Mouse (Mus musculus): ENCODE measurements around the gene C2cd4b. TPM values are rescaled to one million over a fixed set of nuclear protein-coding genes. Genes with fewer than 3 reads are reported as not detected.

The C2cd4b gene
- polyA plus RNA-seq, 1 experiment = 0.53 TPM

GRCm38 (mm10) chr9:67799078-67799819 is 40.0 kb downstream of the C2cd4b start:
- no peak overlapping the region for H3K27ac ChIP-seq (ENCODE audit: insufficient read depth, low read length)
- peak in 1 of 2 experiments; percentile 28 for DNase-seq (ENCODE audit: low read depth in 1 of 2, low spot score in 2 of 2)
- no peaks in the 10 kb centered on the region for H3K4me1 ChIP-seq (ENCODE audit: control insufficient read depth, insufficient read depth, insufficient read length)
- WGBS = 49% methylated on average over 14 of the region's 14 CpGs
- H3K27me3 ChIP-seq (ENCODE audit: control insufficient read depth, insufficient read depth, low read length) = no peaks in the 10 kb centered on the region
- H3K36me3 ChIP-seq (ENCODE audit: control insufficient read depth, insufficient read depth, low read length) = no peaks in the 10 kb centered on the region
- H3K4me3 ChIP-seq (ENCODE audit: extremely low read depth, insufficient read depth, insufficient read length) = no peak overlapping the region
- no peak for TF ChIP-seq POLR2A (IDR thresholded peaks at IDR 0.05; ENCODE audit: low read depth, low read length)
- TF ChIP-seq CTCF (IDR thresholded peaks at IDR 0.05; ENCODE audit: extremely low read depth, insufficient read depth, insufficient read length, insufficient replicate concordance) = no peak

DNA sequence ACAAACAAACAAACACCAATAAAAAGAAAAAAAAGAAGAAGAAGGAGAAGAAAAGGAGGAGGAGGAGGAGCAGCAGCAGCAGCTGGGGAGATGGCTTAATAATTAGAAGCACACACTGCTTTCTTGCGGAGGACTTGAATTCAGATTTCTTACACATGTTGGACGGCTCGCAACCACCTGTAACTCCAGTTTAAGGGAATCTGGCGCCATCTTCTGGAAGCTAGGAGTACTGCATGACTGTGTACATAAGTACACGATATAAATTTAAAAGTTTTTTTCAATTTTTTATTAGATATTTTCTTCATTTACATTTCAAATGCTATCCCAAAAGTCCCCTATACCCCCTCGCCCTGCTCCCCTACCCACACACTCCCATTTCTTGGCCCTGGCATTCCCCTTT is 43.0 kb downstream of the C2cd4b start:
- DNase-seq (ENCODE audit: low read depth in 1 of 2, low spot score in 2 of 2) = peak; percentile 15 to 34
- 37% methylated on average over 6 of the region's 6 CpGs for WGBS
- H3K4me1 ChIP-seq (ENCODE audit: control insufficient read depth, insufficient read depth, insufficient read length) = no peaks in the 10 kb centered on the region

DNA sequence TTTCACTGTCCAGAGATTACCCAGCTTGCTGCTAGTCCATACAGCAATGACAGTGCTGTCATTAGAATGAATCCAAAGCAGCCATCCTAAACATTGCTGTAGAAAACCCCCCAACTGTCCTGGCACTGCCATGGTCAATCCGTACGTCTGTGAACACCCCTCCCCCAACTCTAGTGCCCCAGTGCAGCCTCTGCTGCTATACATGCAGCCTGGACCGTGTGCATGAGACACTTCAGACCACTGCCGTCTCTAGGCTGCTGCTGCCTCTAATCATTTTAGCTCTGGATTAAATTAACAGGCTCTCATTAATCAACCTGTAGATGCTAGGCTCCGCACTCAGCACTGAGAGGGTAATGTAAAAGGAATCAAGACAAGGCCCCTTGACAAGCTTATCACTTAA is 47.8 kb downstream of the C2cd4b start:
- Histone ChIP-seq H3K27ac (ENCODE audit: insufficient read depth, low read length) (no peak overlapping the region), H3K4me3 (ENCODE audit: extremely low read depth, insufficient read depth, insufficient read length) (no peak overlapping the region), H3K27me3 (ENCODE audit: control insufficient read depth, insufficient read depth, low read length) (no peaks in the 10 kb centered on the region), H3K36me3 (ENCODE audit: control insufficient read depth, insufficient read depth, low read length) (no peaks in the 10 kb centered on the region), H3K4me1 (ENCODE audit: control insufficient read depth, insufficient read depth, insufficient read length) (no peaks in the 10 kb centered on the region)
- DNase-seq (ENCODE audit: low read depth in 1 of 2, low spot score in 2 of 2) = no peak
- 80% methylated on average over 5 of the region's 5 CpGs for whole genome bisulfite sequencing
- no peak for TF ChIP-seq CTCF (IDR thresholded peaks at IDR 0.05; ENCODE audit: extremely low read depth, insufficient read depth, insufficient read length, insufficient replicate concordance)
- no peak for TF ChIP-seq POLR2A (IDR thresholded peaks at IDR 0.05; ENCODE audit: low read depth, low read length)

More for the DNA sequence above, 43.0 kb downstream of the C2cd4b start:
- 0 out of 2 replicates have a peak, but pooled peaks have one; percentile 24 for TF ChIP-seq CTCF (IDR thresholded peaks at IDR 0.05; ENCODE audit: extremely low read depth, insufficient read depth, insufficient read length, insufficient replicate concordance)
- TF ChIP-seq POLR2A (IDR thresholded peaks at IDR 0.05; ENCODE audit: low read depth, low read length) = no peak
- H3K36me3 ChIP-seq (ENCODE audit: control insufficient read depth, insufficient read depth, low read length) = no peaks in the 10 kb centered on the region
- H3K4me3 ChIP-seq (ENCODE audit: extremely low read depth, insufficient read depth, insufficient read length) = no peak overlapping the region
- H3K27me3 ChIP-seq (ENCODE audit: control insufficient read depth, insufficient read depth, low read length) = no peaks in the 10 kb centered on the region
- no peak overlapping the region for H3K27ac ChIP-seq (ENCODE audit: insufficient read depth, low read length)

DNA sequence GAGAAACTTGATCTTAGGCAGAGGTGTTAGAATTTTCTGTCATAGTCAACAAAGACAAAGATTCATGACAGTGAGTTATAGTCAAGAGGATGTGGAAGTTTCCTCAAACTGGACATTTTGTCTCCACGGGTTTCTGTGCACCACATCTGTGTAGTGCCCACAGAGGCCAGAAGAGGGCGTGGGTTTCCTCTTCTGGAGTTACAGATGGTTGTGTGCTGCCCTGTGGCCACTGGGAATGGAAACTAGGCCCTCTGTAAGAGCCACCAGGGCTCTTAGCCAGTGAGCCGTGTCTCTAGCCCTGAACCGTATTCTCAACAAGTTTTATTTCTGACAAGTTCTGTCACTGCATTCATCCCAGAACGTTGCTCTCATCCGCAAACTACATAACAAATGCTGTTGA is 51.3 kb downstream of the C2cd4b start:
- TF ChIP-seq POLR2A (IDR thresholded peaks at IDR 0.05; ENCODE audit: low read depth, low read length) (no peak), CTCF (IDR thresholded peaks at IDR 0.05; ENCODE audit: extremely low read depth, insufficient read depth, insufficient read length, insufficient replicate concordance) (no peak)
- no peak for DNase-seq (ENCODE audit: low read depth in 1 of 2, low spot score in 2 of 2)
- H3K27ac ChIP-seq (ENCODE audit: insufficient read depth, low read length) = no peak overlapping the region
- H3K27me3 ChIP-seq (ENCODE audit: control insufficient read depth, insufficient read depth, low read length) = 0 out of 2 replicates have a peak, but pooled peaks cover 1% of the 10 kb centered on the region
- 75% methylated on average over 6 of the region's 6 CpGs for WGBS
- H3K4me1 ChIP-seq (ENCODE audit: control insufficient read depth, insufficient read depth, insufficient read length) = no peaks in the 10 kb centered on the region
- no peaks in the 10 kb centered on the region for H3K36me3 ChIP-seq (ENCODE audit: control insufficient read depth, insufficient read depth, low read length)
- no peak overlapping the region for H3K4me3 ChIP-seq (ENCODE audit: extremely low read depth, insufficient read depth, insufficient read length)

Other genes with a start within 250 kb of the C2cd4b start
- 0.50 and 0.52 TPM in 2 replicates for gene Tln2, start 199.7 kb upstream of the C2cd4b start, polyA plus RNA-seq (2012; rRNA removed)
- 0.13 and 1.4 TPM in 2 replicates for gene C2cd4a, start 72.9 kb downstream of the C2cd4b start, polyA plus RNA-seq (2012; rRNA removed)
- gene Vps13c, start 81.0 kb downstream of the C2cd4b start, polyA plus RNA-seq (2012; rRNA removed) = 2.8 and 4.0 TPM in 2 replicates